Mouse (Mus musculus) kidney, postnatal 36 days (tissue): ENCODE data around the gene Rmnd1.

Experiments used
- DNase-seq, 2 experiments: peaks; one replicate each; pipeline ENCODE4 v3.0.0; 2021 to 2022; ENCODE audit warnings: mixed read lengths in 2 of 2

Gene Rmnd1

DNA sequence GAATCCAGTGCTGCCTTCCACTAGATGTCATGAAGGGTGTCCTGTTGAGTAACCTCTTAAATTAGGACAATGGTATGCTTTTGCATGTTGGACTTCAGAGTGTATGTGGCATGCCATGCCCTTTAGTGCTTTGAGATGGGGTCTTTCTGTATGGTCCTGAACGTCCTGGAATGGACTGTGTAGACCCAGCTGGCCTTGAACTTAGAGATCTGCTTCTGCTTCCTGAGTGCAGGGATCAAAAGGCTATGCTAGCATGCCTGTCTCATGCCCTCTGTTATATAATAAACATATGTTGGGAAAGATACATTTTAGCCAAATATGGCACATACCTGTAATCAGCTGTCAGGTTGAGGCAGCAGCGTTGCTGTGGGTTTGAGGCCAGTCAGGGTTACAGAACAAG, 41.6 kb downstream of the Rmnd1 start:
- DNase-seq, result no peak

DNA sequence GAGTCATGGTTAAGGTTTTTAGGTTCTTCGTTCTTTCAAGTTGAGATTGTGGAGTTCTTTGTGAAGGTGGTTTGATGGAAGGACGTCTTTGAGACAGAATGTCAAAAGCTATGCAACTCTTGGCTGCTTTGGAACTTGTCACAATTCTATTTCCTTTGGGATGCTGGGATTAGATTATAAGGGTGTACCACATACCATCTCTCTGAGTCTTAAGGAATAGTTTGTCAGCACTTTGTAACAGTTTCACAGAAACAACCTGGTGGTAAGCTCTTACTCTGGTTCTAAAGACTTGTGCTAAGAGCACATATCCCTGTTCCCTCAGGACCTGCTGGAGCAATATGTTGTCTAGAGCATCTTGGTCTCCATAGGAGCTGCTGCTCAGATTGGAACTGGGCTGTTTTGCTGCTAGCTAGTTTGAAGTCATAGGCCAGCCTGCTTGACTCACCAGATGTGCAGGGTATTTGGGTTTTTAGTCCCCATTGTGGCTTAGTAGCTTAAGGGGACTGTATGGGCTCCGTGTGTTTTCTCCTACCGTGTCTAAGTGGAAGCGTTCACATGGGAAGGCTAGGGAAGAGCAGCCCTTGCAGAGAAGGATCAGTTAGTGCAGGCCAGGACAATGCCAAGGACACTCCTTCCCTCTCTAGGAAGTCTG, 42.6 kb downstream of the Rmnd1 start:
- DNase-seq, result no peak

DNA sequence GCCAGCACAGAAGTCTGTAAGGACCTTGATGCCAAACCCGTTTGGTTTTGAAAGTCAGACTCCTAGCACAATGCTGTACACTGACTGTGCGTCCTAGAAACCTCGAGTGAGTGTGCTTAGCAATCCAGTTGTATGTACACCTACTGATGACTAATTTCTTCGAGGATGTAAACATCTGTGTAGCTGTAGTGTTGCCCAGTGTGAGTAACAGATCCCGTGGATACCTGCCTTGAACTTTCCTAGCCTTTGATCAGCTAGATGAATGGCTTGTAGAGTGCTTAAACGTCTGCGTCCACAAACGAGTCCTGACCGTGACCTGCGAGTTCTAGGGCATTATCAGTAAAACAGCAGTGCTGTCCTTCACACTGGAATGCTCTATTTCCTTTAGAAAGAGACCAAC, 43.2 kb downstream of the Rmnd1 start:
- no peak for DNase-seq

DNA sequence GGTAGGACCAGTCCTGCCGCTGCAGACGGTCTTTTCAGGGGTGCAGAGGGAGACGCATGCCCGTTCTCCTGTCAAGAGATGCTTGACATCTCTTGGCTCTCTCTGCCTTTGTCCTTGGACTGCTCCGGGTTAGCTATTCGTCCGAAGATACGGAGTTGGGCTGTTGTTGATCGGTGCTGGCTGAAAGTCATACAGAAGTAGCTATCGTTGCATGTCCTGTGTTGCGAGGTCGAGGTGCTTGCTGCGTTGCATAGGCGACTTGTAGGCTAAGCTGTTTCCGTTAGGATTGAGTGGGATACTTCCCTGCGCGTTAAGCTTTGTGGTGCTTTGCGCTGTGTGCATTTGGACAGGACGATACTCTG, 43.8 kb downstream of the Rmnd1 start:
- peak; percentile 11 to 44 for DNase-seq

DNA sequence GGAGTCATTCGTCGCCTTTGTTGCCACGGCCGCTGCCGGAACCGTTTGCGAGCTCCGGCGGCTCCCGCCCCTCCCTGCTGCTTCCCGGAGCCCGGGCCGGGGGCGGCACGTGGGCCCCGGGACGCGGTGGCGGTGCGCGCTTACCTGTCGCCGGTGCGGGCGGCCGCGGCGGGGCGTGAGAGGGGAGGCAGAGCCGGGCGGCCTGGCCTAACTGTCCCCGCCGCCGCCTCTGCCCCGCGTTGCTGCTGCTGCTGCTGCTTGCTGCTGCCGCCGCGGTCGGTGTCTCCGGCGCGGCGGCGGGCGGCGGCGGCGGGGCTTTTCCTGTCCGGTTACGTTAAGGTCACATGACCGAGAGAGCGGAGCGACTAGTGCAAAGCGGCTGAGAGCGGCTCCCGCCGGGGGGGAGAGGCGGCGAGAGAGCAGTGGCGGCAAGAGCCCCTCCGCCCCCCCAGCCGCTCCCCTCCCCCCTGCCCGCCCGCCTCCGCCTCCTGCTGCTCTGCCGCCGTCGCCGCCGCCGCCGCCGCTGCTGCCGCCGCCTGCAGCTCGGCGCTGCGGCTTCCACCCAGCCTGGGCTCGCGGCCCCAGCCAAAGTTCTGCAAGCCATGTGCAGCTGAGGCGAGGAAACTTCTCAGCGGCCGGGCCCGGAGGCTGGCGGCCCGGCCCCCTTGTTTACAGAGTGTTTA, 44.3 kb downstream of the Rmnd1 start, which contains the start of gene Zbtb2:
TSS of gene Zbtb2 (minus strand) at position 408 of the 683 bp plus-strand sequence.
- peak; percentile 82 to 83 for DNase-seq

DNA sequence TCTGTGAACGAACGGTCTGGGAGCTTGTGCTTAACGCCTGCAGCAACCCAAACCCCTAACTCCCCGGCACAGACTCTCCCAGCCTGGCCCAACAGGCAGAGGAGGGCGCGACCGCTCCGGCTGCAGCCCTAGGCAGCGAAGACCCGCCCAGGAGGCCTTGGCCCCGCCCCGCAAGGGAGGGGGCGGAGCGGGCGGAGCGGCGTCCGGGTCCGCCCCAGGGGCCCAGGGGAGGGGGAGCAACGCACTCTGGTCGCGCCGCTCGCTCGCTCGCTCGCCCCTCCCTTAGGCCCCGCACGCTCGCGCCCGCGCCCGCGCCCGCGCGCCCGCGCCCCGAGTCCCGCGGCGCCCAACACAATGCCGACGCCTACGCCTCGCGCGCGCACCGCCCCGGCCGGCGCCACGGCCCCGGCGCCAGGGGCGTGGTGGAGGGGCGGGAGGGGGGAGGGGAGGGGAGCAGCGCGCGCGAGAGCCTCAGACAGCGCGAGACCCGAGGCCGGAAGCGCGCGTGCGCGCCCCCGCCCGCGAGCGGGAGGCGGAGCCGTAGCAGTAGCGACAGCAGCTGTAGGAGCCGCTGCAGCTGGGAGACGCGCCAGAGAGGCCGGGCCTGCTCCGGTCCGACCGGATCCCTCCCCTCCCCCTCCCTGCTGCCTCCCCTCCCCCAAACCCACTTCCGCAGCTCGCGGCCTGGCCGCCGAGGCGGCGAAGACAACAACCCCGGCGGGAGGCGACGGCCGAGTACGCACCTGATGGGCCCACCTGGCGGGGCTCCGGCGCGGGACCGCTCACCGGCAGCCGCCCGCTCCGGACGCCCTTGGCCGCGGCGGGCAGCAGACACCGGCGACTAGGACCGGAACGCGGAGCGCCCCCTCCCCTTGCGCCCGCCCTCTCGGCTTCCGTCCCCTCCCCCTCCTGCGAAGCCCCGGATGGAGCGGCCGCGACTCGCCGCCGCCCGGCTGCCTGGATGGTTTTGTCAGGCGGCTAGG, 45.3 kb downstream of the Rmnd1 start:
- peak; percentile 97 to 98 for DNase-seq

DNA sequence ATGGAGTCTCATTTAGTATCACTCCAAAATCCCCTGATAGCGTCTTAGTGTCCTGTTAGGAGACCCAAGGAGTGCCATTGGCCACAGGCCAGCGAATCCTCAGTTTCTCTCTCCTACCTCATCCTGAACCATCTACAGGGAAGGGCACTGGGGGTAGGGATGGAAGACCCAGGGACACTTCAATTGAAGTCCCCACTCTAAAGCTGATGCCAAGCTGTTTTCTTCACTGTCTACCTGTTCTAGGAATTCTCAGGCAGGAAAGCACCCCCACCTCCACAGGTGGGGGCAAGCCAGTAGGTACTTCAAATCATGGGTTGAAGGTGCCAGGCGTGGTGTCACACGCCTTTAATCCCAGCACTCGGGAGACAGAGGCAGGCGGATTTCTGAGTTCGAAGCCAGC, 47.9 kb downstream of the Rmnd1 start:
- no peak for DNase-seq

DNA sequence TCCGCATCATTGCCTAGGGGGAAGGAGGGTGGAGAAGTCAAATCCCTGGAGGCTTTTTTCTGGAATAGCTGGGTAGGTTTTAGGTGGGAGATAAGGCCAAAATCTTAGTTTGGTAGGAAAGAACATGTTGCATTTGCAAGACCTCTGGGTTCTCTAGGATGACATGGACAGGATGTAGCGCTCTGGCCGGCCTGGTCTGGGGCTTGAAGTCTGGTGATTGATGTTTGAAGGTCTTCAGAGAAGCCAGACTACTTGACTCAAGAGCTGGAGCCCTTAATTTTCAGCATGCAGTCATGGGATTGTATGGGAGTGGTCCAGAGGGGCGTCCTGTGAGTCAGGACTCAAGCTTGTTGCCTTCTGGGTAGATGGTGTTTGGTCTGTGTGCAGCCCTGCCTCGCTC, 51.4 kb downstream of the Rmnd1 start:
- no peak for DNase-seq

DNA sequence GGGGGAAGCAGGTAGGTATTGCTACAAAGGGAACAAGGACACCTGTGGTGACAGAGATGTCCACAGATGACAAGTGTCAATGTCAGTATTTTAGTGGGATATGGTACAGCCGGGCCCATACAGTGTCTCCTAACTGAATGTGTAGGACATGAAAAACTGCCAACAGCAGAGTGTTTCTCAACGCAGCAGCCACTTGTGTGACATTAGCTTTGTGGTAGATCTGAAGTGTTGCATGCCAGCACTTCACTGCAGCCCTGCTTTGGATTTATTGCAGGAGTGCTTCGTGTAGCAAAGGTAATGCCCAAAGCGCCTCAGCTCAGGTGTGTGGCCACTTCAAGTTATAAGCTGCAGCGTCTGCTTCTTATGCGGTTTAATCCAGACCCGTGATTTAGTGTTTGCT, 55.3 kb downstream of the Rmnd1 start:
- DNase-seq, result no peak

DNA sequence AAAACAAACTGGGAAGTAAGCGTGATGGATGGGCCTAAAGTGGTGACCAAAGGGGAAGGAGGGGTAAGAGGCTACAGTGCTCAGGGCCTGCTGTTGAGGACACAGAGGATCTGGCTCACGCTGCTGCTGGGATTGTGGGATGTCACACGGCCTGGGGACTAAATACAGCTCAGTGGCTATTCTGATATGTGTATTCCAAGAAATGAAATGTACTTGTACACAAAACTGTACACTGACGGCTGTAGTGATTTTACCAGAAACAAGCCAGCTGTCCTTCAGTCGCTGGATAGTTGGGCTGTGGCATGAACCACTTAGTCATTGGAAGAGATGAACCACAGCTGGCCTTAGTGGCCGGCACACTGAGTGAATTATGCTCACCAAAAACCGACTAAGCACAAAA, 55.7 kb downstream of the Rmnd1 start:
- DNase-seq, result peak in 1 of 2 experiments; percentile 35

DNA sequence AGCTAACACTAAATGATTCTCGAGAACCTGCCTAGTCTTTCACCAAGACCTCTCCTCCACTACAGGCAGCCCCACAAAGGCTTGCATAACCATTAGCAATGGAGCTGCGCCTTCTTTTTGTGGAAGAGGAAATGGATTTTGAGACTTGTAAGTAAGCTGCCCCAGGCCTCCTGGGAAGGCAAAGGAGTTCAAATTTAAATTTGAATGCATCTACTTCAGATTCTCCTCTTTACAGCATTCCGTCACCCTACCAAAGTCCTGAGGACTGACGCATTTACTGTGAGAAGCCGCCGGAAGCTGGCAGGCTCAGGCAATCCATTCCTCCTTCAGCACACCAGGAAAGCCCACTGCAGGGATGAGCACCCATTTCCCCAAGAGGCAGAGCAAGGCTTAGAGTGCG, 56.9 kb downstream of the Rmnd1 start:
- DNase-seq, result no peak

DNA sequence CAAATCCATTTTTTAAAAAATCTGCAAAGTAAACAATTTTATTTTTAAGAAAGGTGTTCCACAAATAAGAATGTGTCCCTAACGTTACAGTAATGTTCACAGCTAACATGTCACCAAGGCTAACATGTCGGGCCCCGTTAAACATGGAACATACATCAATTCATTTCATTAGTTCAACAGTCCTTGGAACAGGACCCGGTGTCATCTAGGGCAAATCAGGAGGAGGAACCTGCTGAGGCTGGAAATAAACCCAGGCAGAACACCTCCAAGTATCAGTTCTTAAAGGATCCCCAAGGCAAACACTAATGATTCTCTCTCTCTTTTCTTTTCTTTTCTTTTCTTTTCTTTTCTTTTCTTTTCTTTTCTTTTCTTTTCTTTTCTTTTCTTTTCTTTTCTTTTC, 57.5 kb downstream of the Rmnd1 start:
- no peak for DNase-seq

DNA sequence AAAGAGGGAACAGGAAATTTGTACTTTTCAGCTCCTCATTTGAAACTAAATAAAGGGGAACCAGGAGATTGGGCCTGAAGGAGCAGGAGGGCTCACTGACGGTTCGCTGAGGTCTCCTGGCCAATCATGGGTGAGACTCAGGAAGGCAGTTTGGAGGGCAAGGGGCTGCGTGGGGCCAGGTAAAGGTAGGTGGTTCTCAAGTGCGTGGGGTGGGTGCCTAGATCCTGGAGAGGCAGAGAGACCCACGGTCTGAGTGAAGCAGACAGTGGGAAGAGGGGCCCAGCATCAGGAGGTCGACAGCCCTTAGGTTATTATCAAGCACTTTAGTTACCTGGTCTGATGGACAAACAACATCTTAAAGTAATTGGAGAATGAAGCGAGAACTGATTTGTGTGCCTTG, 57.9 kb downstream of the Rmnd1 start:
- DNase-seq, result no peak

DNA sequence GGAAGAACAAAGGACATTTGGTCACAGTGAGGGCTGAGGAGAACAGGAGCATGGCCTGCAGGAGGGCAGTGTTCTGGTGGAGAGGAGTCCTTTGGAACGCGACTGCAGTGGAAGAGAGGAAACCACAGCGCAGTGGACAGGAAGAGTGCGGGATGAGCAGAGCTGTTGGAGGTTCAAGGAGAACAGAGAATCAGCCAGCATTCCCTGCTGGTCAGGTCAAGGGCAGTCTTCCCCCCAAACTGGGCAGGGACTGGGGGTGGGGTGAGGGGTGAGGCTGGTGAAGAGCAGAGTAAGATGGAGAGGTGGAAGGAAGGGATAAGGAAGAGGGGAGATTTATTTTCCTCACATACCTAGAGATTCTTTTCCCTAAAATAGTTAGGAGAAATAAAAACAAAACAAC, 58.6 kb downstream of the Rmnd1 start:
- DNase-seq, result no peak

DNA sequence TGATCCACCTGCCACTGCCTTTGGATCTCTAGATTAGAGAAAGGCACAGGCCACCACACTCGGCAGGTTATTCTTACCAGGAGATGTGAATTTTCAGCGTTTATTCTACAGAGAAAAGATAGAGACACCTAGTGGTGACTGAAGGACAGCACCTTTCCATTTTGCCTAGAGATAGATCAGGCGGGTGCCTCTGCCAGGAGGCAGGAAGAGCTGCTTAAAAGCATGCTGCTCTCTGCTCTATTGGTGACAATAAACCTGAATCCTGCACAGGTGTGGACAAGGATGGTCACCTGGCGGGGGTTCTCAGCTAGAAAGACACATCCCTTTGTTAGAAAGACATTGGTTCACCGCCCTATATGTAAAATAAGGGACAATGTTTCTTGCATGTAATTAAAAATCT, 60.2 kb downstream of the Rmnd1 start:
- peak; percentile 32 to 43 for DNase-seq

DNA sequence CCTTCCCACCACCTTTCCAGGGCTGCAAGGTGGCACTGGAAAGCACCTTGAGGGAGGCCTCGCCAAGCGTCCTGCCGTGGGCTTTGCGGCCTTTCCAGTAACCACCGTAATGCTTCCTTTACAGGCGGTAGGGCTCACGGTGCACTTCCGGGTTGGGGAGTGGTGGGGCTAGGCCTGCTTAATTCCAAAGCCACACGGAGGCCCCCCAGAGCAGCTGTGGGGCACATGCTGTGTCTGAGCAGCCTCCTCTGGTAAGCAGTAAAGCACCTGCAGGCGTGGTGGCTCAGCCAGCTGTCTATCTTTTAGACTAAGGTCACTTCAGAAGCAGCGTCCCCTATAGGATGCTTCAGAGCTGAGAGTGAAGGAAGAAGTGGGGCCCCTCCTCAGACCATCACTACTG, 62.1 kb downstream of the Rmnd1 start:
- no peak for DNase-seq

DNA sequence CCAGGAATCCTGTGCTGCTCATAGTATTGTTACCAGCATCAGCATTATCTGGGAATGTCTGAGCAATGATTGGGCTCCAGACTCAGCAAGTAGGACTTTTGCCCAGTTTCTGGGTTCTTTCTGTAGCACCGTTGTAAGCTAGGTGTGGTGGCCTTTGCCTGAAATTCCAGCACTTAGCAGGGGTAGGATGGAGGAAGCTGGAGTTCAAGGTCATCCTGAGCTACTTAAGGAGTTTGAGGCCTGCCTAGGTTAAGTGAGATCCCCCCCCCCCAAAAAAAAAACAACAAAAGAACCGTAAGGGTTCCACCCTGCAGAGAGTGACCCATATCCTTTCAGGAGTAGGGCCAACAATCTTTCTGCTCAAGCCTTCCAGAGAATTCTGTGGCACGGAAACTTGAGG, 67.6 kb downstream of the Rmnd1 start:
- DNase-seq, result no peak

DNA sequence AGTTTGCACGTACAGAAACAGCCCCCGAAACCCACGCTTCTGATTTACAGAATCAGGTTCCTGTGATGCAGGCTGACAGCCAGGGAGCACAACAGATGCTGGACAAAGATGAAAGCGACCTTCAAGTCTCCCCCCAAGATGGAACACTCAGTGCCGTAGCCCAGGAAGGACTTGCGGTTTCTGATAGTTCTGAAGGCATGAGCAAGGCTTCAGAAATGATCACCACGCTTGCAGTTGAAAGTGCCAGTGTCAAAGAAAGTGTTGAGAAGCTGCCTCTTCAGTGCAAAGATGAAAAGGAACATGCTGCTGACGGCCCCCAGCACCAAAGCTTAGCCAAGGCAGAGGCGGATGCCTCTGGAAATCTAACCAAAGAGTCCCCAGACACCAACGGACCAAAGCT, 74.8 kb downstream of the Rmnd1 start:
- DNase-seq, result no peak

DNA sequence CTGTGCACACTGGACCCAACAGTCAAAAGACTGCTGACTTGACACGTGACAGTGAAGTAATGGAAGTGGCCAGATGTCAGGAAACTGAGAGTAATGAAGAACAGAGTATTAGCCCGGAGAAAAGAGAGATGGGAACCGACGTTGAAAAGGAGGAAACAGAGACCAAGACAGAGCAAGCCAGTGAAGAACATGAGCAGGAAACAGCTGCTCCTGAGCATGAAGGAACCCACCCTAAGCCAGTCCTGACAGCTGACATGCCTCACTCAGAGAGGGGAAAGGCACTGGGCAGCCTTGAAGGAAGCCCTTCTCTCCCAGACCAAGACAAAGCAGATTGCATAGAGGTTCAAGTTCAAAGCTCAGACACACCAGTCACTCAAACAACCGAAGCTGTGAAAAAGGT, 75.5 kb downstream of the Rmnd1 start:
- DNase-seq, result no peak

DNA sequence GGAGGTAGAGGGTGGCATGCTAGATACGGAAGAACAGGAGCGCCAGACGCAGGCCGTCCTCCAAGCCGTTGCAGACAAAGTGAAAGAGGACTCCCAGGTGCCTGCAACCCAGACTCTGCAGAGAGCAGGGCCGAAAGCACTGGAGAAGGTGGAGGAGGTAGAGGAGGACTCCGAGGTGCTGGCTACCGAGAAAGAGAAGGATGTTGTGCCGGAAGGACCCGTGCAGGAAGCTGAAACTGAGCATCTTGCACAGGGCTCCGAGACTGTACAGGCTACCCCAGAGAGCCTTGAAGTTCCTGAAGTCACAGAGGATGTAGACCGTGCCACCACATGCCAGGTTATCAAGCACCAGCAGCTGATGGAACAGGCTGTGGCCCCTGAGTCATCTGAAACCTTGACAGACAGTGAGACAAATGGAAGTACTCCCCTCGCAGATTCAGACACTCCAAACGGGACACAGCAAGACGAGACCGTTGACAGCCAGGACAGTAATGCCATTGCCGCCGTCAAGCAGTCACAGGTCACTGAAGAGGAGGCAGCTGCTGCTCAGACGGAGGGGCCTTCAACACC, 76.2 kb downstream of the Rmnd1 start:
- DNase-seq, result no peak

DNA sequence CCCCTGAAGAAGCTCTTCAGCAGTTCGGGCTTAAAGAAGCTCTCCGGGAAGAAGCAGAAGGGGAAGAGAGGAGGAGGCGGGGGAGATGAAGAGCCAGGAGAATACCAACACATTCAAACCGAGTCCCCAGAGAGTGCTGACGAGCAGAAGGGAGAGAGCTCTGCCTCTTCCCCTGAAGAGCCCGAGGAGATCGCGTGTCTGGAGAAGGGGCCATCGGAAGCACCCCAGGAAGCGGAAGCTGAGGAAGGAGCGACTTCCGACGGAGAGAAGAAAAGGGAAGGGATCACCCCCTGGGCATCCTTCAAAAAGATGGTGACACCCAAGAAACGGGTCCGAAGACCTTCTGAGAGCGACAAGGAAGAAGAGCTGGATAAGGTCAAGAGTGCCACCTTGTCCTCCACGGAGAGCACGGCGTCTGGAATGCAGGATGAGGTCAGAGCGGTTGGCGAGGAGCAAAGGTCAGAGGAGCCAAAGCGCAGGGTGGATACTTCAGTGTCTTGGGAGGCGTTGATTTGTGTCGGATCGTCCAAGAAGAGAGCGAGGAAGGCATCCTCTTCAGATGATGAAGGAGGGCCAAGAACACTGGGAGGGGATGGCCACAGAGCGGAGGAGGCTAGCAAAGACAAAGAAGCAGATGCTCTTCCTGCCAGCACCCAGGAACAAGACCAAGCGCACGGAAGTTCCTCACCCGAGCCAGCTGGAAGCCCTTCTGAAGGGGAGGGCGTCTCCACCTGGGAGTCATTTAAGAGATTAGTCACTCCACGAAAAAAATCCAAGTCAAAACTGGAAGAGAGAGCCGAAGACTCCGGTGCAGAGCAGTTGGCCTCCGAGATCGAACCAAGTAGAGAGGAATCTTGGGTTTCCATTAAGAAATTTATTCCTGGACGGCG, 77.6 kb downstream of the Rmnd1 start:
- DNase-seq, result no peak
